Mouse (Mus musculus) spleen, adult 2 months (tissue): ENCODE measurements at regions not wholly inside any gene's neighbourhood (a gene's known extent, or its start where the extent isn't known, plus 50 kb on each side); places are given as distances from the start of the nearest gene placed in this dataset.

Experiments
- CTCF ChIP-seq: fragments of 200-500 bp; IDR thresholded peaks from 2 replicates; pipeline ENCODE4 v1.5.1; 2011; ENCODE audit warnings: mild to moderate bottlenecking, inconsistent platforms; ENCODE audit not compliant: insufficient read depth, insufficient read length, insufficient replicate concordance; ENCODE audit errors: extremely low read depth
- POLR2A ChIP-seq: fragments of 200-500 bp; IDR thresholded peaks from 2 replicates; pipeline ENCODE4 v1.6.1; 2011; ENCODE audit warnings: low read depth, low read length, inconsistent platforms

GRCm38 (mm10) chrX:99350233-99350632 lies 120.8 kb downstream of the Pja1 start:
- no peak for TF ChIP-seq CTCF
- no peak for TF ChIP-seq POLR2A
